Mouse (Mus musculus): Measurements from ENCODE around the gene Pbld1.

- TF ChIP-seq MAX (IDR thresholded peaks at IDR 0.05; ENCODE audit: low read depth) (no peak), POLR2A (IDR thresholded peaks at IDR 0.05; ENCODE audit: insufficient read length, low read depth) (no peak), USF1 (IDR thresholded peaks at IDR 0.05; ENCODE audit: low read depth) (no peak), CEBPB (IDR thresholded peaks at IDR 0.05; ENCODE audit: insufficient read depth, poor library complexity, severe bottlenecking) (no peak), E2F4 (IDR thresholded peaks at IDR 0.05; ENCODE audit: insufficient read depth) (no peak), REST (IDR thresholded peaks at IDR 0.05; ENCODE audit: insufficient read depth, insufficient read length) (no peak), TCF12 (IDR thresholded peaks at IDR 0.05; ENCODE audit: insufficient read depth, poor library complexity, severe bottlenecking) (no peak), MYOG (IDR thresholded peaks at IDR 0.05; ENCODE audit: control insufficient read depth in 1 of 3, insufficient read depth in 1 of 3, insufficient read length in 2 of 3, low read depth in 2 of 3) (no peak), POLR2AphosphoS2 (IDR thresholded peaks at IDR 0.05; ENCODE audit: insufficient read length, low read depth) (no peak), SRF (IDR thresholded peaks at IDR 0.05; ENCODE audit: control insufficient read depth, insufficient read length, low read depth) (no peak), TCF3 (IDR thresholded peaks at IDR 0.05; ENCODE audit: insufficient read length, low read depth) (no peak), MYOD1 (IDR thresholded peaks at IDR 0.05; ENCODE audit: control insufficient read depth in 1 of 3, insufficient read length in 2 of 3, low read depth in 2 of 3) (no peak)
Measured at GRCm38 (mm10) chr10:63032267-63032666, 27.7 kb upstream of the Pbld1 start.
